Mouse (Mus musculus) v-Abl transformed pro-B cells (cell line): ENCODE measurements around the gene Oprm1.

Source experiments
- in situ Hi-C, 2 experiments: fragments of 400-800 bp; cut with MboI; formaldehyde crosslinking; loops; one replicate each; pipeline ENCODE4 v1.15.1; 2025; ENCODE audit not compliant: unreplicated experiment in 2 of 2

The Oprm1 gene

DNA sequence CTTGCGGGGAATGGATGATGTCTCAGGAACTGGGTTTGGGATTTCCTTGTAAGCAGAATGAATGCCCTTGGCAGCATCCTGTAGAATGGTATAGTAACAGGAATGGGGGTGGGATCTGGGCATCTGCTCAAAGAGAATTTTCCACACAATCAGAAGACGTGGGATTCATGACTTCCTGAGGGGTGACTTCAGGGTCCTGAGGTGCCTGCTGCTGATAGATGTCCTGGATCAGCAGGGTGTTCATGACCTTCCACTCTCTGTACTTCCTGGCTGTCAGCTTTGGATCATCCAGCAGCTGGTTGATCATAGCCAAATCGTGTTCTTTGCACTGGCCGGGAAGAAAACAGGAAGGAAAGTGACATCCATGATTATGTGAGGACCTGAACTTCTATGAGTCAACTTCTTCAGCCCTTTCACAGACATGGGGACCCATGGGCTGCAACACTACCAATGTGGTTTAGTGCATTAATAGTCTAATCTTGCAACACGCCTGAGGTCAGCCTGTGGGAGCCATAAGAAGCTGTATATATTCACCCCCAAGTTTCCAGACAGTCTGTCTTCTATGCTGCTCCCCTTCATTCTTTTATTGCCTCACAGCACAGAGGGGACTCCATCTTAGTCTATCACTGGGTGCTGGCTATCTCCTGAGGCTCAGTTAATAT is 132.2 kb downstream of the Oprm1 start:
- in situ Hi-C loops: loop anchor here in 1 of 2 experiments (25.0 kb wide), 1 partner anchor 447 kb away; no protein-coding TSS in a partner anchor

DNA sequence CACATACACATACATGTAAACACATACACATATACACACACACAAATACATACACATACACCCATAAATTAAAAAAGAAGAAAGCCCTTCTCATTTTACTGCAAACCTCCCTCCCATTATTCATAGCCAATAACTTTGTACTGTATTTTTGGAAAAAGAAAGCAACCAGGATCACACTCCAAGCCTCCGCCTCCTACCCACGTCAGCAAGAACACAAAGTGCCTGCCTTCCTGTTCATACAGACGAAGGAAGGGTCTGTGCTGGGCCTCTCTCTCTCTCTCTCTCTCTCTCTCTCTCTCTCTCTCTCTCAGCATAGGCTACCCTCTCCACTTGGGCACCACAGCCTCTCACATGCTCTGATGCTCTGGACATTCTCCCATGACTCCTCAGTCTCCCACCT is 137.5 kb downstream of the Oprm1 start:
- in situ Hi-C loops: loop anchor here in 1 of 2 experiments (25.0 kb wide), 1 partner anchor 442 kb away; no protein-coding TSS in a partner anchor

DNA sequence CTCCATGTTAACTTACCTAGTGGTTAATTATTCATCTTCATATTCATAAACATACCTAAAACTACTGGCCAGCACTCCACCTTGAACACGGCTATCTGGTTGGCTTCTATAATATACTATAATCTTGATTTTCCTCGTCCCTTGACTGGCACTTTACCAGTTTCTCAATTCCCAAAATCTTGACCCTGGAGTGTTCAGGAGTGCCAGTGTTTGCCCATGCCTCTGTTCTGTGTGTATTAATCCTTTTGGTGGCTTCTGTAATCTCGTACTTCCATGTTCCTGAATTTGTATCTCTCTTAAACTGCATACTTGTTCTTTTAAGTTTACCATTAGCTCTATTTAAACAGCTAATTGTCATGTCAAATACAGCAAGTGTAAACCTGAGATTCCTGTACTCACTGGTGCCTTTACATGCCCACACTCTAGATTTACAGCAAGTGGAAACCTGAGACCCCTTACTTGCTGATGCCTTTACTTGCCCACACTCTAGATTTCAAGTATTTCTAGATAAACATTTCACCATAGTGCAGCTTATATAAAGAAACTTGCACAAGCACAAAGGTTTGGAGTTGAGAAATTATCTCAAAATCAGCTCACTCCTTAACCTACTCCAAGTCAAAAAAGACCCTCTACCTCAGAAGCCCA is 138.5 kb downstream of the Oprm1 start:
- in situ Hi-C loops: loop anchor here in 1 of 2 experiments (25.0 kb wide), 1 partner anchor 441 kb away; no protein-coding TSS in a partner anchor

DNA sequence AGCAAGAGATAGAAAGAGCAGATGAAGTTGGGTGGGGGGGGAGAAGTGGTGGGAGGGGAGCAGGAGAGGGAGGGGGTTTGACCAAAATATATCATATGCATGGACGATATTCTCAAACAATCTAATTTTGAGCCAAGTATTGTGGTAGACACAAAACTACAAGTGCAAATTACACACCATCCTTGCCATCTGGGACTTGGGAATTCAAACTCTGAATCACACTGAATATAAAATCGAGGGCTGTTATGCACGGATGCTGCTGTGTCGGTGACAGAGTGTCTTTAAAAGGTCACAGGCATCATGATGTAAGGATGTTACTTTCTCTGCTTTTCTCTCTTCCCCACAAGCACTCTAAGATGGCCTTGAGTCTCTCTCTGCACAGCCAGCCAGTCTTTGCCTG is 141.8 kb downstream of the Oprm1 start:
- in situ Hi-C loops: no loop called here

DNA sequence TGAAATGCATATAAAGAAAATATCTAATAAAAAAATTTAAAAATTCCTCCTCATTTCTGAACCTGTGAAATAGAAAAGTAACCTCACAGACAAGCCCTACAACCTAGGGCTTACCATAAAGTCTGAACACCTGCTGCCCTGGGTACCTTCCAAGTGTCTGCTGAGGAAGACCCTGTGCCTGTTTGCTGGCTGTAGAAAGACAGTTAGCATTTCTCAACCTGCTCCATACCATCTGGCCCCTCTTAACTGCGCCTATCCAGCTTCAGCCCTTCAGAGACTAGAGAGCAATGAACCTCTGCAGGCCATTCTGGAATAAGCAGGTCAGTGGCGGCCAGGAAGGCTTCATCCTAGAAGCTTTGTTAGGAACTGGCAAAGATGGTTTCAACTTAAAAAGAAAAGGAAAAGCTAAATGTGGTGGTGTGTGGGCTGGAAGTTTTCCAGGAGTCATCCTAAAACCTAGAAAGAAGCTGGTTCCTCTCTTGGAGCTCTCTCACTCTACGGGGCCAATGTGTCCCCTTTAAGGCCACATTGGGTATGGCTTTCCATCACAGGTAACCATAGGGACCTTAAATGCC is 143.6 kb downstream of the Oprm1 start:
- in situ Hi-C loops: no loop called here

DNA sequence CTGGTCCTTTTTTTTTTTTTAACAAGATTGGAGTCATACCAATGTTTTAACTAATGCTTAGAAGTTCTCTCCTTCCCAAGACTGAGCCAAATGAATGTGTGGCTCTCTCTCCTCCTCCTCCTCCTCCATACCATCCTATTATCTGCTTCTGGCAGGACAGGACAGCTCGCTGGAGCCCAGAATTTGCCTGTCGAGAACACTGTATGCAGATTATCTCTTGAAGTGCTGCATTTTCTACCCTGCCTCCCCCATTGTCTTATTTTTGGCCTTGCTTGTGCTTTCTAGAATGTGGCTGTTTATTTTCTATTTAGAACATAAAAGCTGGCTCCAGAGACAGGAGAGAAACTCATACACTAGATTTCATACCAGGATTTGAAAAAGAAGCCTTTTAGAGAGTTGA is 151.5 kb downstream of the Oprm1 start:
- in situ Hi-C loops: no loop called here

DNA sequence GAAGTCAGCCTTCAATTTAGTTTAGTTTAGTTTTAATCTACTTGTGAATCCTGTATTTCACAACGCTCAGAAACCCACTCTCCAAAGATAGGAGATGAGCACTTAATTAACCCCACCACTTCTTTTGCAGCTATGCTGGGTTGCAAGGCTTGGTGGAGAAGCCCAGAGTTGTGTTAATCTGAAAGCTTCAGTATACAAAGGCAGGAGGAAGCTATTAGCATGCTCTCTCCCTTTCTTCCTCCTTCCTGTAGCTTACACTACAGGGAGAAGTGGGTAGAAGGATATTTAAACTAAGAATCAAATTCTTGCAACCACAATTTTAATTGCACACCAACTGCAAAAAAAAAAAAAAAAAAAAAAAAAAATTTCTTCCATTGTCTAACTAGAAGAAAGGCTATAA is 157.7 kb downstream of the Oprm1 start:
- in situ Hi-C loops: no loop called here

DNA sequence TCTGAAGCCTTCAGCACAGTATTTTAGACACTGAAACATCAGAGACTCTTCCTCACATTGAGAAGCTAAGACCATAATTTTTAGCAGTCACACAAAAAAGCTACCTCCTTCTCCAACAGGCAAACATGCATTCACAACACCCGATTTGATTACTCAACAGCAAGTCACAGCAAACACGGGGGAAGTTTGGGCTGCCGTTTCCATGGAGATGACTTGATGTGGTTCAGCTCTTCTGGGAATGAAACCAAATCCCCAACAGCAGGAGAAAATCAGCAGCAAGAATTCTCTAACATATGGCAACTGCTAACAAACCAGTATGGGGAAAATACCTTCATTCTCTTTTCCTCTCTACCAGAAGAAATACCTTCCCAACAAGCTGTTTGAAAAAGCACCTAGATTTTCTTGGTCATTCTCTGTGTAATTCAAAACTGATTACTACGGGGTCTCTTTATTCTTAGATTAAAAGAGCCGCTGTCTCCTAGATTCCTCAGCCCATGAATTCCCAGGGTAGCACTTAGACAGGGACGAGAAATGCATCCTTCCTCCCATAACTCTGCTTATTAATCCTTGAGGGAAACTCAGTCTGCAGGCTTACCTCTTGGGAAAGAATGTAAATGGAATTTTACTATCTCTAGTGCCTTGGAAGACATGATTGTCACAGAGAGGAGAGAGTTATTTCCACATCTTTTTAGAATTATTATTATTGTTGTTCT is 158.4 kb downstream of the Oprm1 start:
- in situ Hi-C loops: no loop called here

DNA sequence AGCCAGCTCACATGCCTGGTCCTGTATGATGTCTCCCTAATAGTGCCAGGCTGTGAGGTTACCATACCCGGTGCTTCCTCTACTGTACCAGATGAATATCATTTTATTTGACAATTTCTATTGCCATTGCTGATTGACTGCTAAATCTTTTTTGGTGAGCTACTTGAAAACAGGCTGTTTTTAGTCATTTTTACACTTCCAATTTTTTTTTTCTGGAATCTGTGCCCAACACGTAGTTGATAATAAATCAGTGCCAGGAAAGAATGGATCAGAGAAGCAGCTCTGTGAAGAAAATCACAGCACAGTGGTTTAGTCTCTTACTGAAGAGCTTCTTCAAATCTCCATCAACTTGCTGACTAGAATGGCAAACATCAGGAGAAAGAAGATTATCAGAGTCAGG is 168.4 kb downstream of the Oprm1 start:
- in situ Hi-C loops: no loop called here

DNA sequence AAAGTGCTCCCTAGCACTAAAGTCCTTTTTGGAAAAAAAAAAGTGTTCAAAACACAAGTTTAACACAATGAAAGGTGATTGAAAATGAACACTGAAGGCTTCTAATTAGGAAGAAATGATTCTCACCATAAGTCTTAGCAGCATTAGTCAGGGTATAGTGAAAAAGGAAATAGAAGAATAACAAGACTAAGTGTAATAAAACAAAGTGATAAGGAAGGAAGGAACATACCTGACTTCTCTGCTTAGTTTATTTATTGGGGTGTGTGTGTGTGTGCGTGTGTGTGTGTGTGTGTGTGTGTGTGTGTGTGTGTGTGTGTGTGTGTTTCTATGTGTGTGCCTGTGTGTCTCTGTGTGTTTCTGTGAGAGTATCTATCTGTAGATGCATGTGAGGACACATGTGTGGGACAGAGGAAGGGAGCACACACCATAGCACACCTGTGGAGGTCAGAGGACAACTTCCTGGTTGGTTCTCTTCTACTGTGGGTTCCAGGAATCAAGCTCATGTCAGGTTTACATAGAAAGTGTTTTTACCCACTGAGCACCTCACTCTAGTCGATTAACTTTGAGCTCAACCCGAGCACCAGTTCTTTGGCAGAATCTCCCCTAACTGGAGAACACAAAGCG is 169.4 kb downstream of the Oprm1 start:
- in situ Hi-C loops: no loop called here

DNA sequence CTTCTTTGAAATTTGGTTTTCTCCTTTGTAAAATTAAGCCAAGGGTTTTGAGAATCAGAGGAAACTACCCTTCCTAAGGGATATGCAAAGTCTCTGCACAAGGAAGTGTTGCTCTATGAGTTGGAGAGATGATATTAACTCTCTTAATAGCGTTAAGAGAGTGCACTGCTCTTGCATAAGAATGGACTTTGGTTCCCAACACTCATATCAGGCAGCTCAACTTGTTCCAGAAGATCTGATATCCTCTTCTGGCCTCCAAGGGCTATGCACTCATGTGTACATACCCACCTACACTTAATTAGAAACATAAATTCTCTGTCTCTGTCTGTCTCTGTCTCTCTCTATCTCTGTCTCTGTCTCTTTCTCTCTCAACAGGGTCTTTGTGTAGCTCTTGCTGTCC is 170.6 kb downstream of the Oprm1 start:
- in situ Hi-C loops: no loop called here

DNA sequence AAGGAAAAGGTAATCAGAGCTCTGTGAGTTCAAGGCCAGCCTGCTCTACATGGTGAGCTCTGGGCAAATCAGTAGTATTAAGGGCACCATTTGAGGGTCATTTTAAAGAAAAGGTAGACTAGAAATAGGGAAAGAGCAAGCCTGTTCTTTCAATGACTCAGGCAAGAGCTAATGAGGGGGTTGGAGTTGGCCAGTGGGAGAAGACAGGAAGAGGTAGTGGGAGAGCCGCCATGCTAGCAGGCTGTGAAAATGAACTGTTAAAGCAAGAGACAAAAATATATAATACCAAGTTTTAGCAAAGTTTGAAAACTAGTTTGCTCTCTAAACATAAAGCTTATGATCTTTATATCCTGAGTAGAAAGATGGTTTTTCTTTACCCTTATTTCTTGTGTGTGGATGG is 172.1 kb downstream of the Oprm1 start:
- in situ Hi-C loops: no loop called here

DNA sequence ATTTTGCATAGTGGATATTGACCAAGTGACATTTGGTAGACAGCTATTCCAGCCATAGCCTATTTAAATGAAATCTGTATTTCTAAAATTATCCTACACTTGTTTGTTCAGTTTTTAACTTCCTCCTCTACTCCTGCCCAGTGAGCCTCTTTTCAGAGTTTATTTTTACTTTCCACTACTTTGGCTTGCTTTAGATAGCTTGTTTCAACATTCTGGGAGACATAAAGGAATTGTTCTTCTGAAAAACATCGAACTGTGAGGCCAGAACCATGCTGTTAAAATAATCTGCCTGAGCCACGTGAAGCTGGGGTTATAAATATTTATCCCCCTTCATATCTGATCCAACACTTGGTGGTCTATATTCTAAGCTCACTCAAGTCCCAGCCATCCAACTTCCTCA is 172.6 kb downstream of the Oprm1 start:
- in situ Hi-C loops: no loop called here

DNA sequence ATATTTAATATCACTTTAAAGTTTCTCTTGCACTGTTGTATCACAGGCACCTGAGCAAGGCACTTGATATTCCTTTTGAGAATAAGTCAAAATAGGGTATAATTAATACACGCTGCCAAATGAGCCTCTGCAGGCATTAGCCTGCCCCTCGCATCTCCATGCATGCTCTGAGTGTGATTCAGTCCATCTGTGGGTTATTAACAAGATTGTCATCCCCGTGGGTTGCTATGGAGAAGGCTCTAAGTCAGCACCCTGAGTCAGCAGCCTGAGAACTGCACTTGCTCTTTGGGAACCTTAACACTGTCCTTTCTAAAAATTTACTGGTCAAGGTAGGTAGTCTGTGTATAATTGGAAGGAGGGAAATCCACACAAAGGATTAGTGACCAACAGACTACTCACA is 176.5 kb downstream of the Oprm1 start:
- in situ Hi-C loops: no loop called here

DNA sequence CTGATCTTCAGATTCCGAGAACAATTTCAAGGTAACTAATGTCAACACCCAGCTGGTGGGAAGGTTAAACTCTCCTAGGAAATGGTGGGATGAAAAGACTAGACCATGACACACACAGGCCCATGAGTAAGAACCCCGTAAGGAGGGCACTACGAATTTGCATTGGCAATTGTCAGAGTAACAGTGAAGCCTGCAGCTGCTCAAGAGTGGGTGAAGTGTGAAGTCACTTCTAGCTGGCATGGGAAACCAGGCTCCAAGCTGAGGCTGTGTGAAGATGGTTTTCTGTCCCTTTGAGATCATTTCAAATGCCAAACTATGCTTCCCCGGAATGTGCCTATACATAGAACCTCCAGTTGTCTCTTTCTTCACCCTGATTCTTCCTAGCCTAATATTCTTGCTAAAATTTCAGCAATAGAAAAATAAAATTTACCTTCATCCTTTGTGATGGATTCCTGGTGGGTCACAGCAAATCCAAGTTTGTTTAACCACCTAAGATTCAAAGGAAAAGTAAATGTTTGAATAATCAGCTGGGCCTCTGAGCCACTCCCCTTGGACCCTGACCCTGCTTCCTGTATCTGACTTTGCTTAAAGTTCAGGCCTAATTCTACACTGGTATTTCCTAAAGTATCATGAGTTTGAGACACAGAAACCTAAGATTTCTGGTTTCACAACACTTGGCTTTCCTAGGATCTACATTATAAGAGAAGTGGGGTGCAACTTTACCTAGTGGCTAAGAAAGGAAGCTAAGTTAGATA is 178.5 kb downstream of the Oprm1 start:
- in situ Hi-C loops: no loop called here

DNA sequence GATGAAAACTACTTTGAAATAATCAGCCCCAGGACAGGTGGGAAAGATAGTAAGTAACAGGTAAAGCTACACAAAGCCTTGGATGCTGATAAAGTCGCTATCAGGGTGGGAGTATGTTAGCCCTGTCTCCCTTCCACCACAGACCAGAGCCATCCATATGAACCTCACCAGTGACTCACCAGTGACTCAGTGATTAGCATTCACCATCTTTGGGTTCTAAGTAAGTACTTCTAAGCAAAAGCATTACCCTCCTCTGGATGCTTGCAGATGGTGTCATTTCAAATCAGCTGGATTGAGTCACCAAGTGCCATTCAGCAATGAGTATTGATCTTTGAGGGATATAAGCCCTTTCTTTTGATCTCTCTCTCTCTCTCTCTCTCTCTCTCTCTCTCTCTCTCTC is 194.8 kb downstream of the Oprm1 start:
- in situ Hi-C loops: loop anchor here in 1 of 2 experiments (10.0 kb wide), 1 partner anchor 52 kb away; no protein-coding TSS in a partner anchor

DNA sequence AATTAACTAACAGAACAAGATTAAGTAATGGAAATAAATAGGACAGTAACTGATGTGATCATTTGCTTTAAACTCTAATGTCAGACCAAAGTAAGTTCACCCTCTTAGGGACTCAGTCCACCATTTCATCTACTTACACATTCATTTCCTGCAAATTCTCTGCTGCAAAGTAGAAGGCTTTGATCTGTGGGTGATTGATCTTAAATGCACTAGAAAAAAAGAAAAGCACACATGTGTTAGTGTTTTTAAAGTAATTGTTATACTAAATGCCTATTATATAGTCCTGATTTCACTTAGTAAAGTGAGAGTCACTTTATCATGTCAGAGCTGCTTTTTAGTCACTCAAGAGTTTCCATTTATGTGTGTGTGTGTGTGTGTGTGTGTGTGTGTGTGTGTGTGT is 196.2 kb downstream of the Oprm1 start:
- in situ Hi-C loops: loop anchor here in 1 of 2 experiments (10.0 kb wide), 1 partner anchor 50 kb away; no protein-coding TSS in a partner anchor

DNA sequence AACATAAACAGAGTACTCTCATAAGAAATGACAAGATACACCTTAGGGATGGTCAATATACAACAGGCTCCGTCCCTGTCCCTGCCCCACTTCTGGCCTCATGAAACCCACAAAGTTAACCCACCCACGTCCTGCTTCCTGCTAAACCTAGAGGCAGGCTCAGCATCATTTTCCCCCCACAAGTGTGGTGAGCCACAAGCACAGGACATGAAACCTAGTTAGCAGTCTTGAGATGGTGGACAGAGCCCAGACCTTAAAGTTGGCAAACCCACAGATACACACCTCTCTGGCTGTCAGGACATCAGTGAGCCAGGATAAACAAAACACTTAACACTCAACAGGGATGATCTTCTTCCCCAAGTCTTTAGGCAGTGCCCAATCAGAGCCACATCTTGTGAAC is 198.1 kb downstream of the Oprm1 start:
- in situ Hi-C loops: loop anchor here in 1 of 2 experiments (10.0 kb wide), 1 partner anchor 48 kb away; no protein-coding TSS in a partner anchor

DNA sequence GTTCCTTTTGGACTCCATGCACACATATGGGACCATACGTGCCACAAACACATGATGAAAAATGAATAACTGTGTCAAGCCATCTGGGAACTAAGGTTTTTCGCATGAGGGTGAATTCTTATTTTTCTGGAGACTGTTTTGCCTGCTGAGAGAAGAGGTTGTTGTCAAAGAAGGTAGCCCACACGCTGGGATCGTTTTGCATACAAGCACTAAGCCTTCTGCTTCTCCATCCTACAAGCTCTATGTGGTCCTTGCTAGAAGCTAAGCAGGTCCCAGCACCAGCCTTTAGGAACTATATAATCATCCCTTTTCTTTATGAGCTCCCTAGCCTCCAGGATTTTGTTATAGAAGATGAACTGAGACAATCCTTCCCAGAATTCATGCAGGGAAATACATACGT is 200.5 kb downstream of the Oprm1 start:
- in situ Hi-C loops: loop anchor here in 1 of 2 experiments (10.0 kb wide), 1 partner anchor 46 kb away; no protein-coding TSS in a partner anchor
